Mouse (Mus musculus) mature B cell (primary cell): ENCODE measurements around the gene Hdac7.

Experiments
- in situ Hi-C: fragments of 300-500 bp; cut with MboI; formaldehyde crosslinking; loops from 2 replicates; pipeline ENCODE4 v1.14.3; 2019

The Hdac7 gene

DNA sequence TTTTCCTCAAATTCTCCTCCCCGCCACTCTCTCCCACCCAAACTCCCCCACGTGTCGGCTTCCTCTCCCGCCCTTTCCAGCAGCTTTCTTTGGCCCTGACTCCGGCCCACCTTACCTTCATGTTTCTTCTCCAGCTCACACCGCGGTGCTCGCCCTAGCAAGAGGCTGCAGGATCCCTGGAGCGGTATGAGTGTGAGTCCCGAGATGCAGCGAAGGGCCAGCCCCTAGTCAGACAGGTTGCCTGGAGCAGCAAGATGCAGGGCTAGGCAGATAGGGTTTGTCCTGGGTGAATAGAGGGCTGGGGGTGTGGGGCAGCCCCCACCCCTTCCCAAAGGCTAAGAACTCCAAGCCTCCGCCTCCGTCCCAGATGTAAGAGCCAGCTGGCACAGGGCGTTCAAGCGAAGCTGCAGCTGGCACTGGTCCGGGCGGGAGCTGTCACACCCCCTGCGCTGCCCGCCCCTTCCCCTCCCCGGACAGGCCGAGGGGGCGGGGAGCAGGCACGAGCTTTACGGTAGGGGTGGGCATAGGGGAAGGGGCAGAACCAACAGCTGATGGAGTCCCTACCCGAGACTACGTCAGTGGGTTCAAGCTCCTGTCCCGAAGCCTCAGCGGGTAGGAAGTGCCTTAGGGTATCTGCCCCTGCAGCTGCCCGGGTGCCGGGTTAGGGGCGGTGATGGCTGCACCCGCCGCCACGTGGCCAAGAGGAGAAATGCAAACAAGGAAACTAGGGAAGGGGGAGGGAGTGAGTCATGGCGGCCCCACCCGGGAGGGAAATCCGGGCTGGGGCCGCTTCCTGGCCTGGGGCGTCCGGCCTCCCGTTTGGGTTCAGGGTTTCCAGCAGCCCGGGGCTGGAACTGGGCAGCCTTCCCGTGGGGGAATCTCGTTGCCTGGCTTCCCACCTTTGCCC is 76.8 kb downstream of the Hdac7 start, which contains the start of gene Rapgef3:
Gene Rapgef3 (minus strand): TSS at position 693 of the 907 bp plus-strand sequence.
- in situ Hi-C loops = no loop called here

- in situ Hi-C loops = no loop called here
These were observed 77.6 kb downstream of the Hdac7 start for GRCm38 (mm10) chr15:97766594-97767279.

GRCm38 (mm10) chr15:97766194-97766593 is 78.1 kb downstream of the Hdac7 start:
- in situ Hi-C loops = no loop called here

GRCm38 (mm10) chr15:97765090-97765794 is 79.1 kb downstream of the Hdac7 start:
- in situ Hi-C loops = no loop called here

GRCm38 (mm10) chr15:97764532-97764931 is 79.8 kb downstream of the Hdac7 start:
- in situ Hi-C loops = no loop called here

DNA sequence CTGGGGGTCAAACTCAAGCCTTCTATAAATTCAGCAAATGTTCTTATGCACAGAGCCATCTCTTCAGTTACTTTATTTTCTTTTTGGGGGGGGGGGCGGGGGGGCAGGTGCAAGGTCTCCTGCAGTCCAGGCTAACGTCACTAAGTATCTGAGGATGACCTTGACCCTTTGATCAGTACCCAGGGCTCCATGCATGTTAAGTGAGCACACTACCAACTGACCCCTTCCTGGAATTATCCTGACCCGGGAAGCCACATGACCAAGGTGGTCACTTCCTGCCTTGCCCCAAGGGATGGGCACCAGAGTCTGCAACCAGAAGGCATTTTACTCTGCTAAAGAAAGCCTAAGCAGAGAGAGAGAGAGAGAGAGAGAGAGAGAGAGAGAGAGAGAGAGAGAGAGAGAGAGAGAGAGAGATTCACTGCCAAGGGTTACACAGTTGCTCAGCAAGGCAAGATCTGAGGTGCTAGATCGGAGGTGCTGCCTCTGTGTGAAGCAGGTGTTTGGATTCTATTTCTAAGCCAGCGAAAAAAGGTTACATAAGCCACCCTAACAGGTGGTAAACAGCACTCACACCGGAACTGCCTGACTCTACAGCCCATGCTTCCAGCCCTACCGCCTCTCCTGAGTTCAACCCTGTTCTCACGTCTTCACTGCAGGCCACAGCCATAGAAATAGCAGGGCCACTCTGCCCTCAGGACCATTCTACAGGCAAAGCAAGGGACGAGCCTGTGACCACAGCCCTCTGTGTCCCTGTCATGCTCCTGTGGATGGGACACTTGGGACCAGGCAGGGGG is 80.8 kb downstream of the Hdac7 start:
- in situ Hi-C loops = no loop called here

DNA sequence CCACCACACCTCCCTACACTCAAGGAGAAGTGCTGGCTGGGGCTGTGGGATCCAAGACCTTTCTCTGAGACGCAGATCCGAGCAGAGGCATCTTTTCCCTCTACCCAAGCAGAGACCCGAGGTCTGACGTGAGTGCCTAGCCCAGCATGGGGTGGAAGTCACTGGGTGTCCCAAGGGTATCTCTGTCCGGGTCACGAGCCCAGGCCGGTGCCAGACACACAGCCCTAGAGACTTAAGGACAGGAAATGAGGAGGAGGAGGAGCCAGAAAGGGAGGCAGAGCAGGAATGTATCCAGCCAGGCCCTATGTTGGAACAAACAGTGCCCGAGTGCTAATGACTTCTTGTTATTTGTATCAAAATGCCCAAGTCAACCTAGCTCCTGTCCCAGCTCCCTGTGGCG is 81.6 kb downstream of the Hdac7 start:
- in situ Hi-C loops = no loop called here

- in situ Hi-C loops = no loop called here
These were observed 82.9 kb downstream of the Hdac7 start for GRCm38 (mm10) chr15:97761438-97761837.

GRCm38 (mm10) chr15:97760952-97761351 is 83.3 kb downstream of the Hdac7 start:
- in situ Hi-C loops = no loop called here

- in situ Hi-C loops = no loop called here
These were observed 84.3 kb downstream of the Hdac7 start for GRCm38 (mm10) chr15:97760006-97760405.

GRCm38 (mm10) chr15:97755361-97755760 is 88.9 kb downstream of the Hdac7 start:
- in situ Hi-C loops = no loop called here

DNA sequence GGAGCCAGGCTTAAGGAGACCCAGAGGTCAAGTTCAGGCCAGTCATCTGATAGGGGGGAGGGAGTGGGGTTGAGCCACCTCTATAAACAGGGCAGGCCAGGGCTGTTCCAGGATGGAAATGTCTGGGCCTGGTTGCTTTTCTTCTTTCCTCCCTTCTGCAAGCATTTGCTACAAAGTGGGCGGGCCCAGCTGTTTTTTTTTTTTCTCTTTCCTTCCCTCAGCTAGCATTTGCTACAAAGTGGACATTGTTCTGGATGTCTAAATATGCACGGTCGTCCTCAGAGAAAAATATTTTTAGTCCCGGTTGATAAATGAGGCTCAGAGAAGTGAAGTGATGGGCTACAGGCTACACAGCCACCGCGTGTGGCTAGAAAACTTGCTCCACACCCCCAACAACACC is 89.8 kb downstream of the Hdac7 start:
- in situ Hi-C loops = no loop called here

DNA sequence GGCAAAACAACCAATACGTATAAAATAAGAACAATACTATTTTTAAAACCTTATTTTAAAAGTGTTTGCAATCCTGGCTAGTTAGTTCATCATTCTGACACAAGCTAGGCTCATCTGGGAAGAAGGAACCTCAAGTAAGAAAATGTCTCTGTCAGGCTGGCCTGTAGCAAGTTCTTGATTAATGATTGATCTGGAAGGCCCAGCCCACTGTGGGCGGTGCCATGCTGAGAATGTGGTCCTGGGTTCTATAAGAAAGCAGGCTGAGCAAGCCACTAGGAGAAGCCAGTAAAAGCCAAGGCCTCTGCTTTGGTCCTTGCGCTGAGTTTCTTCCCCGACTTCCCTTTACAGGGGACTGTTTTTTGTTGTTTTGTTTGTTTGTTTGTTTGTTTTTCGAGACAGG is 91.8 kb downstream of the Hdac7 start:
- in situ Hi-C loops = no loop called here

DNA sequence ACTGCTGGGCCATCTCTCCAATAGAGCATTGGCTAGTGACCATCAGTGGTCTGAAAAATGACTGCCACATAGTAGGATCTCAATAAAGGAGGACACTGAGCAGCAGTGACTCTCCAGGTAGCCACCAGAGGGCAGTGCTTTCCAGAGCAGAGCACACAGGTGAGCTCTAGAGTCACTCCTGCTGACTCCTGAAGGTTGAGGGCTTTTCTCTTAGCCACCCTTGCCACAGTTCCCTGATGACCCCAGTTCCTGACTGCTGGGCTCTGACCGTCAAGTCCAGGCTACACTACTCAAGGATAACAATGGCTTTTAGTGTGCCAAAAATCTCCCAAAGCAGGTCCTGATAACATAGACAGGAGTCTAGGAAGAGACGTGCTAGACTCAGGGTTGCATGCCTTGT is 92.6 kb downstream of the Hdac7 start:
- in situ Hi-C loops = no loop called here

DNA sequence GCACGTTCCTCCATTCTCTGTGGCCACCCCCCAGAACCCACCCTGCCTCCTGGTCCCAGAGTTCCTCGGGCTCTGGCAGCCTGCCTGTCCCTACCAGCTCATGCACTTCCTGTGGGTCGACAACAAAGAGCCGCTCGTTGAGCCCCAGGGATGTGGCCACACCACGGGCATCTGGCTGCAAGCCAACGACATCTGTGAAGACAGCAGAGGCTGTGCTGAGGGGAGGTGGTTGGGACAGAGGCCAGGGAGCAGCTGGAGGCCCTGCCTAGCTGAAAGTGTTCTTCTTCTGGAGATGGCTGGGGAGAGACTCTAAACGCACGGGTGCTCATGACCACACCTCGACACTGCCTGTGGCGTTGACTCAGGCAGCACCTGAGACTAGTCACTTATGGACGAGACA is 93.6 kb downstream of the Hdac7 start:
- in situ Hi-C loops = no loop called here

- in situ Hi-C loops = no loop called here
These were observed 94.5 kb downstream of the Hdac7 start for GRCm38 (mm10) chr15:97749841-97750240.

- in situ Hi-C loops = no loop called here
These were observed 94.9 kb downstream of the Hdac7 start for GRCm38 (mm10) chr15:97749397-97749796.

- in situ Hi-C loops = no loop called here
These were observed 95.3 kb downstream of the Hdac7 start for GRCm38 (mm10) chr15:97748964-97749363.

DNA sequence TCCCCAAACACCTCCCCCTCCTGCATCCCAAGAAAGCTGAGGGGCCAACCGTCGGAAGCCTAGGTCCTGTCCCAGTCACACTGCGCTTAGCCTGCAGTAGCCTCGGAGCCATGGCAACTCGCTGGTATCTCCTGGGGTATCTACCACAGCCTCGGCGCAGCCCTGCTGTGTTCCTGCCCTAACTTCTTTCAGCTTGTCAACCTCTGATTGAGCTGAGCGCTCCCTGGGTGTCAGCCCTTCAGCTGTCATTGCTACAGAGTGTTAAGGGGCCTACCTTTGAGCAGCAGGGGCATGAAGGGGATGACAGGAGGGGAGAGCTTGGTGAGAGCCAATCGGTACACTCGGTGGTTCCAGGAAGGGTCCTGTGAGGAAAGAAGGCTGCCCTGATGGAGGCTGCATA is 96.0 kb downstream of the Hdac7 start:
- in situ Hi-C loops = no loop called here

DNA sequence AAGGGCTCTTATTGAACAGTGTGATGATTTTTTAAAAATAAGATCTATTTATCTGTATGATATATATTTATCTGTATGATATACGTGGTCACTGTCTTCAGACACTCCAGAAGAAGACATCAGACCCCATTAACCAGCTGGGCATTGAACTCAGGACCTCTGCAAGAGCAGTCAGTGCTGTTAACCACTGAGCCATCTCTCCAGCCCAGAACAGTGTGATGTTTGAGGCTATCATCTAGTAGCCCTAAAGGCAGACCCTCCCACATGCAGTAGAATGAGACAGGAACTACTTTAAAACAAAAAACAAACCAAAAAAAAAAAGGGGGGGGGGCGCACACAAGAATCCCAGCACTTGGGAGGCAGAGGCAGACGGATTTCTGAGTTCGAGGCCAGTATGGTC is 96.8 kb downstream of the Hdac7 start:
- in situ Hi-C loops = no loop called here

- in situ Hi-C loops = no loop called here
These were observed 97.6 kb downstream of the Hdac7 start for GRCm38 (mm10) chr15:97746748-97747147.

- in situ Hi-C loops = no loop called here
These were observed 98.0 kb downstream of the Hdac7 start for GRCm38 (mm10) chr15:97746278-97746677.
